Mouse (Mus musculus): ENCODE measurements around the gene Gm37240. TPM values are rescaled to one million over a fixed set of nuclear protein-coding genes. Genes with fewer than 3 reads are reported as not detected.

Gene Gm37240
- total RNA-seq, 2 experiments from 2014 or later, result 35.3 to 39.6 TPM

GRCm38 (mm10) chr3:85878911-85879310, 8.4 kb downstream of the Gm37240 start:
- DNase-seq, result no peak

GRCm38 (mm10) chr3:85863996-85864395, 23.3 kb downstream of the Gm37240 start:
- no peak for DNase-seq

GRCm38 (mm10) chr3:85862886-85863285, 24.4 kb downstream of the Gm37240 start:
- no peak for DNase-seq

- DNase-seq, result no peak
Observed at GRCm38 (mm10) chr3:85860996-85861395, 26.3 kb downstream of the Gm37240 start.

GRCm38 (mm10) chr3:85859311-85859710, 28.0 kb downstream of the Gm37240 start:
- DNase-seq, result no peak

DNA sequence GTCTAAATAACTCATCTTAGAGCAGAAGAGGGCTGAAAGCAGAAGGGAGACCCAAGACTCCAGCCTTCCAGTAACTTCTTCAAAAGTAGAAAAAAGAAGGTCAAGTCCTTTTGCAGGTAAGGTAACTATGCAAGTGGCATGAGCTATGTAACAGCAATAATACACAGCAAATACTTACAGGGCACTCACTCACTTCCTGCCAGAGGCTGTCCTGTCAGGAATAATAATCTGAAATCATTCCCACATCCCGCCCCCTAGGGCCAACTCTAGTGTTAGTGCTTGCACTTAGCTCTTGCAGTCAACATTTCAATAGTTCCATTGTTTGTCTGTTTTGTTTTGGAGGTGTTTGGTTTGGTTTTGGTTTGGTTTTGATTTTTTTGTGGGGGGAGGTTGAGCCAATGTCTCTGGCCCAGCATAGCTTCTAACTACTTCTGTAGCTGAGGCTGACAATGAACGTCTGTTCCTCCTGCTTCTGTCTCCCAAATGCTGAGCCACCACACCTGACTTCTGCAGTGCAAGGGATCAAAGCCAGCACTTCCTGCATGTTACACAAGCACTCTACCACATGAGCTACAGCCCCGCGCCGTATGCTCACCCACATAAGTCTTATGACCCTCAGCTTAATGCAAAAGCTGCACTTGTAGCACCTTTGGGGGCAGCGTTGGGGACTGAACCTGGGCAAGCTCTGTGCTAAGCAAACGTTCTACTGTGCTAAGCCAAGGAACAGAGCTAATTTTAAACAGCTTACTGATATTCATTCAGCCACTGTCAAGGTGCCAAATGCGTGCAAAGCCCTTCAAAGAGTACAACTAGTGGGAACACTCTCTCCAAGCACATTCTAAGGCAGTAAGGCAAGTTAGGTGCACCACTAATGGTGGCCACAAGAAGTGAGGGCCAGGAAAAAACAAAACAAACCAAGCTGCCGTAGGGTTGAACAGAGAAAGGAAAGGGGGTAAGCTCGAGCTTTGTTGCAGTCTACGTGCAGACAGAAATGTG, 28.9 kb downstream of the Gm37240 start:
- peak; percentile 63 for DNase-seq

DNA sequence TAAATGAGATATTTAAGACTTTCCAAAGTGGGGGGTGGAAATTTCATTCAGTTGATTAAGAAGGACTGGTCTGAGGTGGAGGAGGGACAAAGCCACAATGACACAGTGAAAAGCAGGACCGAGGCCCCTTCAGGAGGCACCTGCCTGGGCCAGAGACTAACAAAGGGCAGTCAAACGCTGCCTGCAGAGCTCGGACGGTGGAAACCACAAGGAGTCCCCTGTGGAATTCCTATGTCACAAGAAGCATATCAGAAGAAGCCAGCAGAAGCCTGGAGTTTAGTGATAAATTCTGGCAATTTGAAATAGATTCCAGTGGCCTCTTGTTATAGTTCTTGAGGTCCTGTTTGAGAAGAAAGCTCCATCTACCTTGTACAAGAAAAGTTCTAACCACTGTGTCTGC, 30.2 kb downstream of the Gm37240 start:
- no peak for DNase-seq

- no peak for DNase-seq
Observed at GRCm38 (mm10) chr3:85855947-85856346, 31.4 kb downstream of the Gm37240 start.

DNA sequence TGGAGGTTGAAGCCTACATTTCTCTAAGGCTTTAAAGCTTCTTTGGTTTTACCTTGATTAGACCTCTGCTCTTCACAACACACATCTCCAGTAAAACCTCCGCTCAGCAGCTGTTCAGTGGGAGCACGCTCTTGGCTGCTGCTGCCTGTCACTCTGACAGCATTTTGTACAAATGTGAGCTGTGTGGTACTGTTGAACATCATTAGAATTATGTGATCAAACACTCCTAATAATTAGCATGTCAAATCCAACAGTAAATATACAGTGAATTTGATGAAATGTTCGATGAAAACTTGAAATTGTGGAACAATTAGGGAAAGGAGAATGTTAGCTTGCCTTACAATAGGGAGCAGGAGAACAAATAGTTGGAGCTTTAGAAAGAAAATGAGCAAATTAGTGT, 32.3 kb downstream of the Gm37240 start:
- no peak for DNase-seq

- DNase-seq, result no peak
Observed at GRCm38 (mm10) chr3:85854143-85854542, 33.2 kb downstream of the Gm37240 start.

DNA sequence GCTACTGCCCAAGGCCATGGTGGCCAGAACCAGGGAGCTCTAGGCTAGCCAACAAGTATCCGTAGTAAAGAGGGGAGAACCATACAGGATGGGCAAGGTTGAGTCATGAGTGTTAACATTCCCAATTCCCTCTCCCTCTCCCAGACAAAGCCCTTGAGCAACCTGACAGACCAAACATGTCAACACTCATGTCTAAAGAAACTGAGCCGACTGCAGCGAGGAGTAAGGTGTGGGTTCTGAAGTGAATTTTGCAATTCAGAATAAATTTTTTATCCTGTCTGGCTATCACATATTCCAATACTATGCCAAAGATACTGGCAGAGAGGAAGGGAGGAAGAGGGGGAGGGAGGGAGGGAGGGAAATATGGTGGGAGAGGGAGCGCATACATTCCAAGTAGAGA, 33.6 kb downstream of the Gm37240 start:
- DNase-seq, result no peak

- no peak for DNase-seq
Observed at GRCm38 (mm10) chr3:85850079-85850478, 37.2 kb downstream of the Gm37240 start.

GRCm38 (mm10) chr3:85846316-85846715, 41.0 kb downstream of the Gm37240 start:
- DNase-seq, result no peak

DNA sequence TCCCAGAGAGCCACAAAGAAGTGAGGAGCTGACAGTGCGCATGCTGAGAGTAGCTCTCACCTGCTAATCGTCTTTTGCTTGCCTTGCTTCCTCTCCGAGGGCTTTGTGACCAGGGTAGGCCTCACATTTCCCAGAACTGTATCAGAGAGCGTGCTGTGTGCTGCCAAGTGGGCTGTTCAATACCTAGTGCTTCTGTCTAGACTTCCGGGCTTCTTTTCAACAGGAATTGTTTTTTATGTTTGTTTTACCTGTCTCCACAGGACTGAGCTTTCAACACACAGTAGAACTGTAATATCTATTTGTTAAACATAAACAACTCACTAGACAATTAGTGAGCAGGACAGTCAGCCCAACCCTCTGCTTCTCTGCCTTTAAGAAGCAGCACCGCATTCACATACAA, 42.0 kb downstream of the Gm37240 start:
- DNase-seq, result no peak

GRCm38 (mm10) chr3:85842881-85843218, 44.5 kb downstream of the Gm37240 start:
- no peak for DNase-seq

DNA sequence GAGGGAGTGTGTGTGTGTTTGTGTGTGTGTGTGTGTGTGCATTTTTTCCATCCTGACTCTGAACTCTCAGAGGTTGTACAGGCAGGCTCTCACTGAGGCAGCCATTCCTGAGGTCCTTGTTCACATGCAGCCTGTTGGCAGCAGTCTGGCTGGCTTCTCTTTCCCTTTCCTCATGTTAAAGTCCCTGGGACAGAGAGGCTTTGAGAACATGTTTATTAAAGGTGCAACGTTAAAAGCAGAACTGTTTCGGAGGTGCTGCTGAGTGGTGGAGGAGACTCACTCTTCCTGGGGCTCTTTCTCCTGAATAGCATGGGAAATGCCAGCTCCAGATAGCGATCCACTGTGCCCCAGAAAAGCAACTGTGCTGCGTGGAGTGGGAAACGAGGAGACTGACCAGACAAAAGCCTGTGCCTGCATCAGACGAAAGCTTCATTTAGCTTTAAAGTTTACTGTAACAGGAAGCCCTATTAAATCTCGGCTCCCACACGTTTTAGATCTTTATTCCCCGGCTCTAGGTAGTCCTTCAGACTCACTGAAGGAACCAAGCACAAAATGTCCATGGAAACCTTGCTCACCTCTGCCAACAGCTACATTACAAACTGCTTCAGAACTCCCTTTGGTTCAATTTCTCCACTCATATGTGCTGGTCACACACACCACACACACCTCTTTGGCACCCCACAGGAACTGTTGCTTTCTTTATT, 45.0 kb downstream of the Gm37240 start:
- no peak for DNase-seq

GRCm38 (mm10) chr3:85841454-85842176, 45.7 kb downstream of the Gm37240 start:
- no peak for DNase-seq

- DNase-seq, result no peak
Observed at GRCm38 (mm10) chr3:85833627-85834026, 53.7 kb downstream of the Gm37240 start.

DNA sequence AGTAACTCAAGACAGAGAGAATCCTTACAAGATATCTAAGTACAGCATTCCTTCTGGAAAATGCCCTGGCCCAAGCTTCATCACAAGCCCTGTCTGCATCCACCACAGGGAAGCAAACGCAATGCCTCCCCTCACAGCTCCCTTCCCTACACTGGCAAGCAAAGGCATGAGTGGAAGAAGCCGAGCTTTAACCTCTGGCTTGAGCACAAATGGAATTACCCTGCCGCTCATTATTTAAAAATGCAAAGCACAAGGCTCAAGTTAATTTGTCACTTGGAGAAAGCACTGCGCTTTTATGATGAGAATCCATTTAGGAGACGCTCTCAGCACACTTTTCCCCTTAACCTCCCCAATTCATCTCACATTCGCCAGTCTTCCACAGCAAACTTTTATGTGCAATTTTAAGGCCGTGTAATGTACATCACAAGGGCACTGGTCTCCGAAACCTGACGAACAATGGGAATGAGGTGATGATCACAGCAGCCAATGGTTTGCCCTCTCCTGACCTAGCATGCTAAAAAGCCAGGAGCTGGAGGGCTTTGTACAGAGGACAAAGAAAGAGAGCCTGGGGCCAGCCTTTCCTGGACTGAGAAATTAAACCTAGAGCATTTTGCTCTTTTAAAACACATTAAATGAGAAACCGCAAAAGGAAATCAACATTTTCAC, 54.7 kb downstream of the Gm37240 start:
- no peak for DNase-seq

DNA sequence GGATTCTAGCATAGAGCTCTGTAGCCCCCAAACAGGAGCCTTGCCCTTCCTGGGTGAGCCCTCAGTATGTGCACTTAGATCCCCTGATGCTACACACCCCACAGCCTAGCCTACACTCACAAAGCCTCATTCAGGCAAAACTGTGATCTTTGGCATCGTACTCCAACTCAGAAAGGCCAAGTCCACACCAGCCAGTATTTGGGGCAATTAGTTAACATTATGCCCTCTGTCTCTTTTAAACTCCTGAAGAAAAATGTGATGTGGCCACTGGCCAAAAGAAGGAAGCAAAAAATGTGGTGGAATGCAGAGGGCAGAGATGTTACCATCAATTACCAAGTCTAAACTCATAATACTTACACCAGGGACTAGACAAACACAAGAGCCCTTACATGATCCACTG, 55.5 kb downstream of the Gm37240 start:
- no peak for DNase-seq

DNA sequence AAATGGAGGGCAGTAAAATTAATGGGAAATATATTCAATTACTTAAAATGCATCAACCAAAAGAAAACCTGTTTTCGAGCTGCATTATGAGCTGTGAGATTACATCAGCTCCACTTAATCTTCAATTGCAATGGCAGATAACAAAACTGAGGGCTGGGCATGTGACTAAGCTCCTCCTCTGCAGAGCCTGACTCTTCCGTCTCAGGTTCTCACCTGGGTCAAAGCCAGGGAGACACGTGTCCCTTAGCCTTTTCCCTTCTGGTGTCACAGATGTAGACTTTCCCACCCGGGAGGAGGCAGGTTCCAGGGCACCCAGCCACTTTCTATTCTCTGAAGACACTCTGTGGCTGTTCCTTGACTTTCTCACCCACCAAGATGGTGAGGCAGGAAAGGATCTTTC, 58.3 kb downstream of the Gm37240 start:
- DNase-seq, result peak; percentile 31

- no peak for DNase-seq
Observed at GRCm38 (mm10) chr3:85827815-85828214, 59.5 kb downstream of the Gm37240 start.

Data from gastrocnemius, postnatal 25 days (tissue).